Mouse (Mus musculus) G1E (cell line): ENCODE results near the gene Cntln.

ENCODE experiments used
- CTCF ChIP-seq: IDR thresholded peaks from 2 replicates; pipeline ENCODE4 v1.5.1; 2012; ENCODE audit warnings: low read depth, low read length, inconsistent platforms, mixed read lengths
- GATA1 ChIP-seq: IDR thresholded peaks from 2 replicates; pipeline ENCODE4 v1.6.1; 2012; ENCODE audit warnings: borderline replicate concordance, low read length, inconsistent platforms, mixed read lengths
- GATA2 ChIP-seq: IDR thresholded peaks from 2 replicates; pipeline ENCODE4 v1.6.1; 2012; ENCODE audit warnings: low read depth, low read length, inconsistent platforms, borderline replicate concordance
- POLR2AphosphoS5 ChIP-seq: IDR thresholded peaks from 2 replicates; pipeline ENCODE4 v1.6.1; 2012; ENCODE audit warnings: low read depth, low read length, inconsistent platforms; ENCODE audit not compliant: insufficient replicate concordance
- TAL1 ChIP-seq: conservative IDR thresholded peaks from 2 replicates; pipeline ENCODE4 v1.6.1; 2012; ENCODE audit warnings: low read depth, low read length, inconsistent platforms, mixed read lengths

GRCm38 (mm10) chr4:84995520-84996348, 111.6 kb downstream of the Cntln start:
- TF ChIP-seq CTCF = no peak
- TF ChIP-seq GATA1 = no peak
- no peak for TF ChIP-seq TAL1
- TF ChIP-seq GATA2 = no peak
- no peak for TF ChIP-seq POLR2AphosphoS5
